Mouse (Mus musculus) heart, embryonic 14.5 days (tissue): ENCODE results near the gene Add2. TPM values are rescaled to one million over a fixed set of nuclear protein-coding genes. Genes with fewer than 3 reads are reported as not detected.
A peak's percentile ranks its signal among the peaks of the same experiment; 100 is the strongest.

Experiments used
- ATAC-seq: fragments of 200-750 bp; cut with Nextera tagmentation; 2 replicates; pipeline ENCODE4 v1.8.0; 2017; ENCODE audit warnings: low read depth, moderate TSS enrichment; ENCODE audit not compliant: insufficient number of reproducible peaks, insufficient read depth, low FRiP score
- H3K27ac ChIP-seq, 2 experiments: fragments of 200-500 bp in 1 of 2; fragments of 300-500 bp in 1 of 2; sonication (generic) in 1 of 2; replicated peaks in 1 of 2; 2 replicates each; pipeline ENCODE4 v1.5.1; 2012 to 2014; ENCODE audit warnings: low read depth in 2 of 2, low read length in 2 of 2, control low read depth in 1 of 2, mild to moderate bottlenecking in 1 of 2, mixed read lengths in 1 of 2; ENCODE audit not compliant: control insufficient read depth in 1 of 2, insufficient read depth in 1 of 2
- H3K27me3 ChIP-seq: fragments of 300-500 bp; sonication (generic); 2 replicates; pipeline ENCODE4 v1.6.1; 2014; ENCODE audit warnings: mild to moderate bottlenecking, low read length, control low read depth; ENCODE audit not compliant: control insufficient read depth, insufficient read depth
- H3K36me3 ChIP-seq: fragments of 300-500 bp; sonication (generic); 2 replicates; pipeline ENCODE4 v1.6.1; 2014; ENCODE audit warnings: mild to moderate bottlenecking, control low read depth, low read length, mixed read lengths; ENCODE audit not compliant: control insufficient read depth, insufficient read depth
- H3K4me1 ChIP-seq, 2 experiments: fragments of 200-500 bp in 1 of 2; fragments of 300-500 bp in 1 of 2; sonication (generic) in 1 of 2; 2 replicates each; pipeline ENCODE4 v1.6.1; 2012 to 2014; ENCODE audit warnings: low read length in 2 of 2, control low read depth in 1 of 2, mixed read lengths in 1 of 2; ENCODE audit not compliant: control insufficient read depth in 2 of 2, insufficient read depth in 2 of 2
- H3K4me2 ChIP-seq: fragments of 300-500 bp; sonication (generic); 2 replicates; pipeline ENCODE4 v1.6.1; 2014; ENCODE audit warnings: mild to moderate bottlenecking, low read length
- H3K4me3 ChIP-seq, 2 experiments: fragments of 200-500 bp in 1 of 2; fragments of 300-500 bp in 1 of 2; sonication (generic) in 1 of 2; 2 replicates each; pipeline ENCODE4 v1.5.1; 2012 to 2014; ENCODE audit warnings: low read length in 2 of 2, mild to moderate bottlenecking in 2 of 2, control low read depth in 1 of 2, low read depth in 1 of 2, moderate library complexity in 1 of 2; ENCODE audit not compliant: control insufficient read depth in 1 of 2, insufficient read depth in 1 of 2
- H3K9ac ChIP-seq: fragments of 300-500 bp; sonication (generic); 2 replicates; pipeline ENCODE4 v1.6.1; 2014; ENCODE audit warnings: mild to moderate bottlenecking, low read length
- H3K9me3 ChIP-seq: fragments of 300-500 bp; sonication (generic); 2 replicates; pipeline ENCODE4 v1.6.1; 2016; ENCODE audit warnings: low read length, control low read depth; ENCODE audit not compliant: control insufficient read depth
- WGBS: fragments of 180-500 bp; shearing (Covaris S2); extraction: QIAGEN DNeasy Blood & Tissue Kit; methylation state at CpG from one replicate; pipeline ENCODE4 v1.1.7; 2014; 5-methylcytosine and 5-hydroxymethylcytosine counted together
- polyA plus RNA-seq: library from polyadenylated mRNA; unstranded; fragments of >200 nt; fragmentation: Nextera tagmentation; extraction: Ambion mirVana; gene quantifications from 2 replicates; pipeline ENCODE4 v1.2.1, GENCODE M21; 2014

The Add2 gene
- polyA plus RNA-seq, 1 experiment from 2014 or later: 2.3 TPM

DNA sequence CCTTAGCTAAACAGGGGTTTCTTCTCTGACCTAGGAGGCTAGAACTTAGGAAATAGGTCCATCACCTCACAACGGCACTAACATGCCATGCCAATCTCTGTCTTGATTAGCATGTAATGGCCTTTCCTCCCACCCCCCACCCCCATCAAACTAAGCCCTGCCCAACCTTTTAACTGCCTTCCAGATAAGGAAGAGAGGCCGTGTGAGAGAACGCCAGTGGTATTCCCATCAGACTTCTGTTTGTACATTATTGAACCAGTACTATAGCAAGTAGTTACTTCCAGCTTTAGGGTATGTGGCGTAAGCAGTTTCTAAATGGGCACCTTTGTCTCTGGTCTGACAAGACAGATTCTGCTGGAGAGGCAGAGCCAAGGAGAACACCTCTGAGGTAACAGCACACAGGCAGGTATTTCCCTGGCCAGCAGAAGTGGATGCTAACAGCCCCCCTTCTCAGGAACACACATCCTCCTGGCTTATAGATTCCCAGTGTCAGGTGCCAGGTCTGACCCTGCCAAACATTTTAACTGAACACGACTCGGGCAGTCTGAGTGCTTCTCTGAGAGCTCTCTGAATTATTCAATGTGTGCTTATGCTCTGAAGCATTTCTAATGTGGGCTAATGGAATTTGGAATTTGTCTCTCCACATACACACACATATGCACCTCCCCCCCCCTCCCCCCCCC, 22.2 kb downstream of the Add2 start:
- Histone ChIP-seq H3K27ac (no peak overlapping the region), H3K9me3 (no peaks in the 10 kb centered on the region), H3K27me3 (no peaks in the 10 kb centered on the region), H3K4me2 (no peak overlapping the region), H3K9ac (no peak overlapping the region), H3K36me3 (no peaks in the 10 kb centered on the region), H3K4me3 (no peak overlapping the region), H3K4me1 (peaks cover 2 to 10% of the 10 kb centered on the region in 2 experiments; a peak in 3 of 4 replicates)
- 41% methylated on average over 6 of the region's 6 CpGs for WGBS
- ATAC-seq: no peak

DNA sequence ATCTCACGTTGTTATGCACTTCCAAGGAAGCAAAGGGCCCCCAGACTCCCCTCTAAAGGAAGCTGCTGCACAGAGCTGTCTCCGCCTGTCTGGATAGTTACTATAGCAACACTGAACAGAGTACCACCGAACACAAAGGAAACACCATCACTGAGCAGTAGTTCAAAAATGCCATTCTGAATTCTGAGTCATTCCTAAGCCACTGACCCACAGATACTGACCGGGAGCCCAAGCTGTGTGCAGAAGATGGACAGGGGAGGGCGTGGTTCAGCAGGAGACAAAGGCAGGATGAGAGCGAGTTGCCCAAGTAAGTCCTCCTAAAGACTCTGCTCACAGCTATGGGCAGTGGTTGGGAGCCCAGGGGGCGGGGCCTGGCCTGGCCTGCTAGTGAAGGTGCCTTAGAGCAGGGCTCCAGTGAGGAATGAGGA, 23.6 kb downstream of the Add2 start:
- H3K4me2 ChIP-seq: no peak overlapping the region
- WGBS: 22% methylated on average over 7 of the region's 7 CpGs
- no peak overlapping the region for H3K27ac ChIP-seq
- H3K36me3 ChIP-seq: no peaks in the 10 kb centered on the region
- no peak overlapping the region for H3K4me3 ChIP-seq
- no peaks in the 10 kb centered on the region for H3K9me3 ChIP-seq
- H3K9ac ChIP-seq: no peak overlapping the region
- H3K4me1 ChIP-seq: peaks cover 2 to 10% of the 10 kb centered on the region in 2 experiments; a peak in 3 of 4 replicates
- no peaks in the 10 kb centered on the region for H3K27me3 ChIP-seq
- 0 out of 2 replicates have a peak, but pooled peaks have one; percentile 26 for ATAC-seq

DNA sequence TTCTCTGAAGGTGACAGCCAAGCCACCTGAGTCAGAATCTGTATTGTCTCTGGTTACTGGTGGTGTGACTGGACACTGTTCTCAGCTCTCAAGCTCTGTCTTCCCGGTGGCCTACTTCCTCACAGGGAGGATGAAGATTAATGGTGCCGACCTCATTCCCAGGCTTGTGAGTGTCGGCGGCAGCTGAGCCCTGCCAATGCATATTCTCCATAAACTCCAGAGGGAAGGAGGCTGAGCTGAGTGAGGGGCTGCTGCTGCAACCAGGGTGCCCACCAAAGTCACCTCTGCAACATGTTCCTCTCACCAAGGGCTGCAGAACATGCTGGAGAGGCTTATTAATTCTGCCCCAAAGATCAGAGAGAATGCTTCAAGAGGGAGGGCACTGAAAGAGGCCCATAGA, 24.1 kb downstream of the Add2 start:
- Histone ChIP-seq H3K9ac (no peak overlapping the region), H3K4me3 (no peak overlapping the region), H3K27me3 (no peaks in the 10 kb centered on the region), H3K27ac (no peak overlapping the region), H3K9me3 (no peaks in the 10 kb centered on the region), H3K36me3 (no peaks in the 10 kb centered on the region), H3K4me1 (peaks cover 2 to 10% of the 10 kb centered on the region in 2 experiments; a peak in 3 of 4 replicates), H3K4me2 (no peak overlapping the region)
- 47% methylated on average over 4 of the region's 4 CpGs for WGBS
- no peak for ATAC-seq

DNA sequence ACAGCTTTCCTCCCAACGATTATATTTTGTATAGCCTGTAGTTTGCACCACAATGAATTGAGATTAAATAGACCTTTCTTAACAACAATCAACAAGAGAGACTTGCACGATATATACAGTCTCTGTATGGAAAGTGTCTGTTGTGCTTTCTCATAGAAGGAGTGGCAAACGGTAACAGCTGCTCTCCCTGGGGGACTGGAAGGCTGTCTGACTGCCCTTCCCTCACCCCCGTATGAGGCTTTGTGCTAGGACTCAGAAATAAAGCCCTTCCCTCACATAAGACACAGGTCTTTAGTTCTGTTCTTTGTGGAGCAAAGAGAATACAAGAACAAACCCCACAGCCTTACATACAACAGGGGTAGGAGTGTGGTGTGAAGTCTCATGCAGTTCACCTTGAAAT, 24.6 kb downstream of the Add2 start:
- Histone ChIP-seq H3K36me3 (no peaks in the 10 kb centered on the region), H3K4me3 (no peak overlapping the region), H3K9me3 (no peaks in the 10 kb centered on the region), H3K27me3 (no peaks in the 10 kb centered on the region), H3K9ac (no peak overlapping the region), H3K4me1 (peaks cover 2 to 10% of the 10 kb centered on the region in 2 experiments; a peak in 3 of 4 replicates), H3K27ac (no peak overlapping the region), H3K4me2 (no peak overlapping the region)
- ATAC-seq: no peak
- 48% methylated on average over 4 of the region's 4 CpGs for WGBS

DNA sequence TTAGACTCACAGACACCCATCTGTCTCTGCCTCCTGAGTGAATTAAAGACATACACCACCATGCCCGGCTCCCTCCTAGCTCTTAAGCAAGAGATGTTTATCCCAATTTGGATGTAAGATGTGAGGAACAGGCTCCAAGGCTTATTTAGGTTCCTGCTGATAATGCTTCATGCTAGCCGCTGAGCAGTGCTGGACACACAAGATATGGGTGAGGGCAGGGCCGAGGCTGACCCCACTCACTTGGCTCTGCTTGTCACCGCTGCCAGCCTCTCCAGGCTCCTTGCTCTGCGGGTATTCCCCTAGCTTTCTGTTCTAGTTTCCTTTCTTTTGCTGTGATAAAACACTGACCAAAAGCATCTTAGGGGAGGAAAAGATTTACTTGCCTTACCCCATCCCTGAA, 25.1 kb downstream of the Add2 start:
- Histone ChIP-seq H3K4me3 (no peak overlapping the region), H3K9ac (no peak overlapping the region), H3K27me3 (no peaks in the 10 kb centered on the region), H3K4me2 (no peak overlapping the region), H3K27ac (no peak overlapping the region), H3K4me1 (peaks cover 2 to 10% of the 10 kb centered on the region in 2 experiments; a peak in 3 of 4 replicates), H3K36me3 (no peaks in the 10 kb centered on the region), H3K9me3 (no peaks in the 10 kb centered on the region)
- no peak for ATAC-seq
- 38% methylated on average over 5 of the region's 5 CpGs for WGBS

DNA sequence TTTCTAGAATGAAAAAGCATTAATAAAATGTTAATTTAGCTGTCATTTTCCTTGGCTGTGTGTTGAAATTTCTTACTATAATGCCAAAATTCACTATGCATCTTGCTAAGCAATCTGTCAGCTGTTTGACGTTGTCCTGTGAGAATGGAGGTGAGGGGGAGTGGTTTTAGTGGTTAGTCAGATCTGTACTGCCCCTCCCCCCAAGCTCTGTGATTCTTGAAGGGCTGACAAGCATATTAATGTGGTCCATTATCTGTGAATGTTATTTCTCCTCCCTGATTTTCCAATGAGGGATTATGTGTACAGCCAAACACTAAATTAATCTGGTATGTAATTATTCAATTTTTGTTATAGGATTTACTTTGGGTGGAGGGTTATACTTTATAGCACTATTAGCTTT, 30.0 kb downstream of the Add2 start:
- no peak overlapping the region for H3K4me2 ChIP-seq
- H3K4me1 ChIP-seq: peaks cover 0 to 5% of the 10 kb centered on the region in 2 experiments; a peak in 1 of 4 replicates
- H3K9me3 ChIP-seq: no peaks in the 10 kb centered on the region
- no peak overlapping the region for H3K27ac ChIP-seq
- H3K36me3 ChIP-seq: no peaks in the 10 kb centered on the region
- no peak for ATAC-seq
- WGBS: 4% methylated on average over 1 of the region's 1 CpGs
- H3K27me3 ChIP-seq: no peaks in the 10 kb centered on the region
- no peak overlapping the region for H3K4me3 ChIP-seq
- no peak overlapping the region for H3K9ac ChIP-seq

DNA sequence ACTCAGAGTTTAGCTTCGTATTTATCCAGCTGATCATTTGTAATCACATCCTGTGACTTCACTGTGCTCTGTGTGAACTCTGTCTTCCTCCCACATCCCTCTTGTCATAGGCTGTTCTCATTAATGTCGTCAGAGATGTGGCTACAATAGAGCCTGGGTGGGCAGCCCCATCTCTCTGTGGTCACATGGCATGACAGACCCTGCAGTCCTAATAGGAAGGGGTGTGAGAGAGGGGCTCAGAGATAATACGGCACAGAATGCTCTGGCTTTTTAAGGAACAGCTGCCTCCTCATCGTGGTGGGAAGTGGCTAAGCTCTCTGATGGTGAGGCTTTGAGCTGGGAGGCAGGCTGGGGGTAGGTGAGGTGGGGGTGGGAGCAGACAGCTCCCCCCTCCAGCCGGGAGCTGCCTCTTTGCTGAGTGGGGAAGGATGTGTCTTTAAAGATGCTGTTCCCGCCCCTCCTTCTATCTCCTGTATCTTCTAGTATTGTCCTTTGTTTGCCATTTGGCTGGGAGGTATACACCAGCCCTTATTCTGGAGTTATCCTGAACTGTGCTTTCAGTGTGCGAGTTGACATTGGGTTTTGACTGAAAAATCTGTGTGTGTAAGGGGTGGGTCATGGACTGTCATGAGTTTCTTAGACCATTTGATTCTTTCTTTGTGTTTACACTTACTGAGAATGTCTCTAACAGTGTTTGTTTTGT, 30.8 kb downstream of the Add2 start:
- Histone ChIP-seq H3K27me3 (no peaks in the 10 kb centered on the region), H3K27ac (no peak overlapping the region), H3K4me2 (no peak overlapping the region), H3K9me3 (no peaks in the 10 kb centered on the region), H3K36me3 (no peaks in the 10 kb centered on the region), H3K4me1 (peaks cover 0 to 5% of the 10 kb centered on the region in 2 experiments; a peak in 1 of 4 replicates), H3K9ac (no peak overlapping the region), H3K4me3 (no peak overlapping the region)
- ATAC-seq: no peak
- 35% methylated on average over 7 of the region's 7 CpGs for WGBS
